In the genomic region with DNA sequence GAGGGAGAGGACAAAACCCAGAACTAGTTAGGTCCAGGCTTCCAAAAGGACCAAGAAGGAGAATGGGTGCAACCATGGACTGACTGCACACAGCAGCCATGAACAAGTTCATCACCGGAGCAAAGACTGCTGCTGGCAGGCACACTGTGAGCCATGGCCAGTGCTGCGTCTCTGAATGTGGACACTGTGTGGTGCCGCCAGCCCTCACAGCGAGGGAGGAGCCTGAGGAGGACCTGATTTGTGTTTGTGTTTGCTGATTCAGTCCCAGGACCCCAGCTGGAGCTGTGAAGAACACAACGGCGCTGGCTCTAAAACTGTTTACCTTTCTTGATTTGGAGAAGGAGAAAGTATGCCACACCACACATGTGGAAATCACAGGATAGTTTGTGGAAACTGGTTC, we compare ENCODE assay signal across 11 mouse cellular contexts. TPM values are rescaled to one million over a fixed set of nuclear protein-coding genes. Genes with fewer than 3 reads are reported as not detected.
DNase-seq lines count a peak whose midpoint lies in the region; ATAC-seq lines count a peak whose summit lies in the region.
"Had no signal": no experiment of that assay in that cellular context is flagged by ENCODE, and none has a peak within 500 bp of the region (broad histone marks: within the 10 kb centered on the region; RNA-seq: fewer than 3 reads in every experiment).

No protein-coding gene starts in this region.

- no peak for DNase-seq in frontal cortex, adult 2 months (ENCODE audit: extremely low spot score in 1 of 2, low spot score in 1 of 2)
- peak; percentile 19 to 47 for DNase-seq in kidney, postnatal 36 days
- DNase-seq in kidney, adult 8-10 months = no peak
- DNase-seq in right cerebral cortex, postnatal 4 days = peak; percentile 5
- no peak for DNase-seq in right cerebral cortex, adult 18-20 months
- peak; percentile 61 for DNase-seq in yolk sac, embryonic 10.5 days (ENCODE audit: low spot score)
- no peak for DNase-seq in limb, embryonic 10.5 days (ENCODE audit: low spot score)

- H3K4me3 ChIP-seq in limb, embryonic 10.5 days = no peak overlapping the region
- H3K4me3 ChIP-seq: heart, adult 2 months had no signal

- peak; percentile 57; the same call in 1 of the 2 replicates for ATAC-seq in frontal cortex, adult (ENCODE audit: low TSS enrichment)
- ATAC-seq: CD4-positive, CD25-positive, alpha-beta regulatory T cell, adult 4 months had no signal

- peaks cover 20% of the 10 kb centered on the region for H3K36me3 ChIP-seq in limb, embryonic 10.5 days

- no peaks in the 10 kb centered on the region for H3K4me1 ChIP-seq in limb, embryonic 10.5 days

- H3K9me3 ChIP-seq in limb, embryonic 10.5 days (replicated peaks) = no peaks in the 10 kb centered on the region

- no peaks in the 10 kb centered on the region for H3K27me3 ChIP-seq in limb, embryonic 10.5 days (ENCODE audit: low read depth, poor library complexity, severe bottlenecking)

- no peak overlapping the region for H3K27ac ChIP-seq in limb, embryonic 10.5 days
- H3K27ac ChIP-seq: heart, adult 2 months; macrophage had no signal

- whole genome bisulfite sequencing in limb, embryonic 10.5 days = 58% methylated on average over 6 of the region's 6 CpGs

RNA-seq across cellular contexts. Expression of gene Tlk1, which starts 22.9 kb away (rescaled TPM):
- polyA plus RNA-seq in frontal cortex, adult 2 months (2012; rRNA removed) = 44.9 and 47.1 TPM in 2 replicates
- 27.6 and 28.0 TPM in 2 replicates for polyA plus RNA-seq in limb, embryonic 10.5 days (2016; fragmentation: Nextera tagmentation; extraction: Ambion mirVana)

Comparison
In these comparisons a context has a peak if more than half of its experiments do, and no peak if none do; other contexts are left out.
1. DNase-seq: peak in kidney, postnatal 36 days (2 of 2), right cerebral cortex, postnatal 4 days (single experiment) and yolk sac, embryonic 10.5 days (single experiment); none in frontal cortex, adult 2 months (0 of 2), kidney, adult 8-10 months (0 of 2), right cerebral cortex, adult 18-20 months (single experiment) and limb, embryonic 10.5 days (single experiment).